Mouse (Mus musculus) cerebellum, adult 2 months (tissue): Measurements from ENCODE around the gene Spata33. TPM values are rescaled to one million over a fixed set of nuclear protein-coding genes. Genes with fewer than 3 reads are reported as not detected.

Experiments used
- DNase-seq, 2 experiments: peaks; one replicate each; pipeline ENCODE4 v3.0.0; 2021
- H3K27ac ChIP-seq: fragments of 200-500 bp; 2 replicates; pipeline ENCODE4 v1.5.1; 2012; ENCODE audit warnings: low read length, control low read depth, inconsistent platforms; ENCODE audit not compliant: insufficient read depth
- H3K27me3 ChIP-seq: fragments of 200-500 bp; 2 replicates; pipeline ENCODE4 v1.6.1; 2012; ENCODE audit warnings: inconsistent platforms, mild to moderate bottlenecking, low read length, moderate library complexity; ENCODE audit not compliant: control insufficient read depth, insufficient read depth
- H3K4me1 ChIP-seq: fragments of 200-500 bp; 2 replicates; pipeline ENCODE4 v1.6.1; 2011; ENCODE audit warnings: low read length; ENCODE audit not compliant: control insufficient read depth, insufficient read depth
- H3K4me3 ChIP-seq: fragments of 200-500 bp; replicated peaks from 2 replicates; pipeline ENCODE3; 2011; ENCODE audit warnings: mild to moderate bottlenecking, low read depth, low read length, control low read depth; ENCODE audit not compliant: insufficient read depth
- CTCF ChIP-seq: fragments of 200-500 bp; IDR thresholded peaks from 2 replicates; pipeline ENCODE4 v1.5.1; 2011; ENCODE audit warnings: low read depth, mild to moderate bottlenecking, control low read depth, low read length, moderate library complexity, borderline replicate concordance; ENCODE audit not compliant: insufficient read depth
- POLR2A ChIP-seq: fragments of 200-500 bp; IDR thresholded peaks from 2 replicates; pipeline ENCODE4 v1.6.1; 2011; ENCODE audit warnings: low read length, control low read depth, borderline replicate concordance; ENCODE audit not compliant: insufficient read depth
- WGBS: fragments of 180-500 bp; shearing (Covaris S2); methylation state at CpG from one replicate; pipeline ENCODE4 v1.1.7; 2018; 5-methylcytosine and 5-hydroxymethylcytosine counted together
- polyA plus RNA-seq: library from polyadenylated mRNA; depleted of rRNA; stranded (reverse); fragments of >200 nt; gene quantifications from 2 replicates; pipeline ENCODE4 v1.2.3, GENCODE M21; 2012; rRNA removed

Gene Spata33
- polyA plus RNA-seq: 6.4 TPM in 2 replicates

DNA sequence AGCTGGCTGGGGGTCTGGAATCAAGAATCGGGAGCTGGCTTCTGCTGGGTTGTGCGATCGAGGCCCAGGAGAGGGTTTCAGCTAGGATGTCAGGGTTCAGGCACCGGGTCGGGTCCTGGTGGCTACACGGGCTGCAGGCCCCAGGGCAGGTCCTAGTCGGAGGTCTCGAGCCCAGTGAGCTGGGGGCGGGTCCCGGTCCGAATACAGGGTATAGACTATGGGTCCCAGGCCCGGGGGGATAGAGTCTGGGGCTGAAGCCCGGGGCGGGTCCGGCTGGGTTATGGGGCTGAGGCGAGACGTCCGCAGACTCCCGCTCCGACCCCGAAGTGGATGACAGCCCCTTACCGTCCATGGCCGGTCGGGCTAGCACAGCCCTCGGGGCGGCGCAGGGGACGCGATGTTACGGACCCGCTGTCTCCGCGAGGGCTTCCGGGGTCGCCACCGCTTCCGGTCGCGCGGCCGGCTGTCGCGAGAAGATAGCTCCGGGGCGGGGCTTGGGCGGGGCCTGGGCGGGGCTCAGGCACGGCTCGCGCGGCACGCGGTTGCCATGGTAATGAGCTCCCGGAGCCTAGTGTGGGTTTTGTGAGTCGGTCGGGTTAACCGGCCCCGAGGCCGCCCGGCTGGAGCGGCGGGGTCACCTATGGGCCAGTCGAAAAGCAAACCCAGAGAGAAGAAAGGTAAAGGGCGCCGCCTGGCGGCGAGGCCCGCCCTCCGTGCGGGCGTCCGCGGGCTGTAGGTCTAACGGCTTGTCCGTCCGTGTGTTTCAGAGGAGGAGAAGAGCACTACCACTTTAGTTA, at the start of gene Spata33, which contains the start of gene Chmp1a:
TSS of gene Spata33 (plus strand) at position 512 of the 797 bp plus-strand sequence.
TSS of gene Chmp1a (minus strand) at position 443 of the 797 bp plus-strand sequence.
- Histone ChIP-seq H3K27ac (peak within 1 kb of the TSS; percentile 65; the same call in 1 of the 2 replicates), H3K4me1 (peaks cover 2% of the 10 kb centered on the region; the same call in 1 of the 2 replicates), H3K4me3 (peak within 1 kb of the TSS; percentile 77), H3K27me3 (no peaks in the 10 kb centered on the region)
- TF ChIP-seq CTCF (peak; percentile 52; the same call in 1 of the 2 replicates), POLR2A (peak; percentile 83)
- peak; percentile 88 to 90 for DNase-seq
- under 1% methylated on average over 76 of the region's 76 CpGs for WGBS

GRCm38 (mm10) chr8:123181391-123181790, 31.2 kb upstream of the Spata33 start:
- TF ChIP-seq POLR2A (no peak), CTCF (no peak)
- Histone ChIP-seq H3K27ac (no peak overlapping the region), H3K27me3 (no peaks in the 10 kb centered on the region; the same call in 1 of the 2 replicates), H3K4me1 (no peaks in the 10 kb centered on the region), H3K4me3 (no peak overlapping the region)
- DNase-seq: no peak
- 59% methylated on average over 3 of the region's 3 CpGs for WGBS

DNA sequence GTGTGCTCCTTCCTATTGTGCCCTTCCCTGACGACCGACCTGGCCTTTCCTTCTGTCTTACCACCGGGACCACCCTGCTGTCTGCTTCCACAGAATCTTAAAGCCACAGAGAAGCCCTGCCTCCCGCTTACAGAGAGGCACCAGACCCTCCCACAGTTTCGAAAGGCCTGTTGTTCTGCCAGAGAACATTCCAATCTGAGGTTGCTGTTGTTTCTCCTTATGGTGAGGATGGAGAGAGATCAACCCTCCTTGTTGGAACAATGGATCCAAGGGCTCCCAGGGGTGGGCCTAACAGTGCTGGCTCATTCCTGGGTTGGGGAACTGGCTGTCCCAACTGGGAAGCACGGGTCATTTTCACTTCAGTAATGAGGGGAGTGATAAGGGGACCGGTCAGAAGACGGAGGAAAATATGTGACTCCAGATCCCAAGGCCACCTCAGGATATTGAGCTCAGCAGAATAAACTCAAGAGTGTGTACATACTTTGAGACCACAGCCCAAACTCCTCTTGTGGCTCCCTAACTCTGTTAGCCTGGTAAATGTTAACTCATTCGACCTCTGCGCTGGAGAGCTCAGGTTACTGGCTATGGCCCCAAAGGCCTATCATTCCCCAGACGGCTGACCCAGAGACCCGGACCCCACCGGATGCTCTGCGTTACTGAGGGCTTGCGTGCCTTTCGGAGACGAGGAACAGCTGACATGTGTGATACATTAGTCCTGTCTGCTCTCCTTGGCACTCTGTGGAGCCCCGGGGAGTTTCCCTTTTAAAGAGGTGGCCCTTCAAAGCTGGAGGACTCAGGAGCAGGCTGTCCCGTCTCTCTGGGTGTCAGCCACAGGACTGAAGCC, 26.8 kb upstream of the Spata33 start, which contains the start of gene Dpep1:
TSS of gene Dpep1 (plus strand) at position 677 of the 844 bp plus-strand sequence.
- WGBS: 52% methylated on average over 19 of the region's 19 CpGs
- no peak within 1 kb of the TSS for H3K4me3 ChIP-seq
- TF ChIP-seq CTCF: no peak
- no peak for TF ChIP-seq POLR2A
- no peak within 1 kb of the TSS for H3K27ac ChIP-seq
- no peaks in the 10 kb centered on the region for H3K4me1 ChIP-seq
- DNase-seq: no peak
- no peaks in the 10 kb centered on the region for H3K27me3 ChIP-seq

GRCm38 (mm10) chr8:123188006-123188405, 24.6 kb upstream of the Spata33 start:
- no peak for DNase-seq
- Histone ChIP-seq H3K4me1 (no peaks in the 10 kb centered on the region), H3K27ac (no peak overlapping the region), H3K27me3 (no peaks in the 10 kb centered on the region), H3K4me3 (no peak overlapping the region)
- TF ChIP-seq POLR2A (no peak), CTCF (no peak)
- 76% methylated on average over 2 of the region's 2 CpGs for WGBS

GRCm38 (mm10) chr8:123188841-123189240, 23.8 kb upstream of the Spata33 start:
- Histone ChIP-seq H3K4me3 (no peak overlapping the region), H3K27me3 (no peaks in the 10 kb centered on the region), H3K4me1 (no peaks in the 10 kb centered on the region), H3K27ac (no peak overlapping the region)
- TF ChIP-seq POLR2A (no peak), CTCF (no peak)
- WGBS: 64% methylated on average over 7 of the region's 7 CpGs
- no peak for DNase-seq

DNA sequence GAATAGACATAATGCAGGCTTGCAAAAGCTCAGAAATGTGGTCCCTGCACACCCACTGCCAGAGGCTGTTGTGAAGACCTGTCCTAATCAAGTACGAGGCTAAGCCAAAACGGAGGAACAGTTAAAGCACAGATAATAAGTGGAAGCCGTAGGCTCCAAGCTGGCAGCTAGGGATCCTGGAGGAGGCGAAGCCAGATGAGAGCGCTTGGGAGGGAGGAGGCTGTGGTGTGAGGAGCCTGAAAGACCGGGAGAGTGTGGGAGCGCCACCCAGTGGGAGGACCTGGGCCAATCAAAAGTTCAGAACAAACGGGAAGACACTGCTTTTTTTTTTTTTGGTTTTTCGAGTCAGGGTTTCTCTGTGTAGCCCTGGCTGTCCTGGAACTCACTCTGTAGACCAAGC, 22.0 kb upstream of the Spata33 start:
- TF ChIP-seq CTCF (peak; percentile 65), POLR2A (no peak)
- Histone ChIP-seq H3K4me3 (no peak overlapping the region), H3K27ac (no peak overlapping the region), H3K4me1 (no peaks in the 10 kb centered on the region), H3K27me3 (no peaks in the 10 kb centered on the region)
- DNase-seq: peak; percentile 58
- WGBS: 1% methylated on average over 9 of the region's 9 CpGs

- H3K27me3 ChIP-seq: no peaks in the 10 kb centered on the region
Measured at GRCm38 (mm10) chr8:123191908-123192307, 20.7 kb upstream of the Spata33 start.

More at GRCm38 (mm10) chr8:123191908-123192307, 20.7 kb upstream of the Spata33 start:
- TF ChIP-seq CTCF: no peak
- TF ChIP-seq POLR2A: no peak
- DNase-seq: no peak
- Histone ChIP-seq H3K27ac (no peak overlapping the region), H3K4me3 (no peak overlapping the region), H3K4me1 (no peaks in the 10 kb centered on the region)
- WGBS: 63% methylated on average over 8 of the region's 8 CpGs
